Mouse (Mus musculus) midbrain, embryonic 14.5 days (tissue): ENCODE measurements around the gene Olfr1261. TPM values are rescaled to one million over a fixed set of nuclear protein-coding genes. Genes with fewer than 3 reads are reported as not detected.

Source experiments
- ATAC-seq: fragments of 200-750 bp; cut with Nextera tagmentation; 2 replicates; pipeline ENCODE4 v1.8.0; 2017; ENCODE audit warnings: moderate number of reproducible peaks, moderate library complexity; ENCODE audit not compliant: low FRiP score, low TSS enrichment
- DNase-seq: peaks from one replicate; pipeline ENCODE4 v3.0.0-alpha.2; 2015
- H3K27ac ChIP-seq: fragments of 300-500 bp; sonication (generic); replicated peaks from 2 replicates; pipeline ENCODE4 v1.5.1; 2014; ENCODE audit warnings: mild to moderate bottlenecking, low read depth, low read length, moderate library complexity
- H3K27me3 ChIP-seq: fragments of 300-500 bp; sonication (generic); 2 replicates; pipeline ENCODE4 v1.6.1; 2014; ENCODE audit warnings: low read length, control low read depth, mixed read lengths; ENCODE audit not compliant: control insufficient read depth, insufficient read depth
- H3K36me3 ChIP-seq: fragments of 300-500 bp; sonication (generic); 2 replicates; pipeline ENCODE4 v1.6.1; 2014; ENCODE audit warnings: low read length, control low read depth; ENCODE audit not compliant: control insufficient read depth, insufficient read depth
- H3K4me1 ChIP-seq: fragments of 300-500 bp; sonication (generic); 2 replicates; pipeline ENCODE4 v1.6.1; 2014; ENCODE audit warnings: mild to moderate bottlenecking, antibody characterized with exemption, low read length, control low read depth; ENCODE audit not compliant: control insufficient read depth, insufficient read depth
- H3K4me2 ChIP-seq: fragments of 300-500 bp; sonication (generic); 2 replicates; pipeline ENCODE4 v1.6.1; 2014; ENCODE audit warnings: mild to moderate bottlenecking, low read length, moderate library complexity
- H3K4me3 ChIP-seq: fragments of 300-500 bp; sonication (generic); replicated peaks from 2 replicates; pipeline ENCODE4 v1.5.1; 2014; ENCODE audit warnings: low read depth, low read length
- H3K9ac ChIP-seq: fragments of 300-500 bp; sonication (generic); replicated peaks from 2 replicates; pipeline ENCODE4 v1.6.1; 2014; ENCODE audit warnings: mild to moderate bottlenecking, low read length, moderate library complexity
- H3K9me3 ChIP-seq: fragments of 300-500 bp; sonication (generic); 2 replicates; pipeline ENCODE4 v1.6.1; 2016; ENCODE audit warnings: low read length, control low read depth, mixed read lengths; ENCODE audit not compliant: control insufficient read depth
- WGBS: fragments of 180-500 bp; shearing (Covaris S2); extraction: QIAGEN DNeasy Blood & Tissue Kit; methylation state at CpG from one replicate; pipeline ENCODE4 v1.1.7; 2014; 5-methylcytosine and 5-hydroxymethylcytosine counted together
- polyA plus RNA-seq: library from polyadenylated mRNA; unstranded; fragments of >200 nt; fragmentation: Nextera tagmentation; extraction: Ambion mirVana; gene quantifications from 2 replicates; pipeline ENCODE4 v1.2.1, GENCODE M21; 2014

The Olfr1261 gene
- polyA plus RNA-seq: not detected in 2 replicates

DNA sequence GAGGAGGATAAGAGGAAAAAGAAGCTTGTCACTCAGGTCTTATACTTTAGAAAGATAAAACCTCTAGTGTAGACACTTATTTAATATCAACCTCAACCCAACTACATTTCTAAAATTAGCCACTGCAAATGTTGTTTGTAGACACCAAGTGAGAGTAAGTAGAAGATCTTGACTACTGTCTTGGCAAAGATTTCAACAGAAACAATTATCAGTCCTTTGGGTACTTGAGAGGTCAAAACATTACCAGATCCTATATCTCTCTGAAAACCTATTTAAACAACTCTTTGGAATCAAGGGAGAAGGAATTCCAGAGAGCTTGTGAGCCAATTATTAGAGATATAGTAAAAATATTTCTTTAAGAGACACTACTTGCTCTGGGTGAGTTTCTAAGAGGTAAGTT is at the start of gene Olfr1261:
Gene Olfr1261, plus strand, starts transcription at position 301 of the 400 bp plus-strand sequence.
- H3K4me2 ChIP-seq: no peak within 1 kb of the TSS
- DNase-seq (no peak), ATAC-seq (no peak)
- H3K9me3 ChIP-seq: no peaks in the 10 kb centered on the region
- no peaks in the 10 kb centered on the region for H3K36me3 ChIP-seq
- no peaks in the 10 kb centered on the region for H3K4me1 ChIP-seq
- H3K4me3 ChIP-seq: no peak within 1 kb of the TSS
- H3K27ac ChIP-seq: no peak within 1 kb of the TSS
- no peaks in the 10 kb centered on the region for H3K27me3 ChIP-seq
- no peak within 1 kb of the TSS for H3K9ac ChIP-seq

GRCm38 (mm10) chr2:89948564-89948963 is 42.5 kb upstream of the Olfr1261 start, which contains the start of gene Olfr1259:
TSS of gene Olfr1259 (minus strand) at chr2:89948664.
- 89% methylated on average over 5 of the region's 5 CpGs for WGBS
- H3K9ac ChIP-seq: no peak within 1 kb of the TSS
- no peak for DNase-seq
- H3K4me3 ChIP-seq: no peak within 1 kb of the TSS
- H3K4me1 ChIP-seq: no peaks in the 10 kb centered on the region
- H3K4me2 ChIP-seq: no peak within 1 kb of the TSS
- H3K36me3 ChIP-seq: no peaks in the 10 kb centered on the region
- no peaks in the 10 kb centered on the region for H3K27me3 ChIP-seq
- no peaks in the 10 kb centered on the region for H3K9me3 ChIP-seq
- H3K27ac ChIP-seq: no peak within 1 kb of the TSS
- no peak for ATAC-seq

DNA sequence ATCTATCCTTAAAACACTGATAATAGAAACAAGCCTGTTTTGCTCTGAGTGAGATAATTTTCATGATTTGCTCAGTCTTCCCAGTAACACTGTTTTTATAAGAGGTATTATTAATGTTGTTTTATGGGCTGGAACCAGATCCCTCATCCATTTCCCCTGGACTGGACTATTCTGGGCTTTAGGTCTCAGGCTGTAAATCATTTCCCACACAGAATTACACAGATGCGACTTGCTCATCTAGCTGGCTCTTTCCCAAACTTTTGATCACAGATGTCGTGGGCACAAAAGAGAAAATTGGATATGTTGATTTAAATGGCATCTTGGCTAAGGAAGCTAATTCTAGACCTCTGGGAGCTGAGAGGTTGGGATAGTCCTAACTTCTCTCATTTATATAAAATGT is 16.8 kb upstream of the Olfr1261 start, which contains the start of gene Olfr1260:
Gene Olfr1260, plus strand, starts transcription at position 157 of the 400 bp plus-strand sequence.
- Histone ChIP-seq H3K36me3 (no peaks in the 10 kb centered on the region), H3K4me3 (no peak within 1 kb of the TSS), H3K27ac (no peak within 1 kb of the TSS), H3K9ac (no peak within 1 kb of the TSS), H3K4me1 (no peaks in the 10 kb centered on the region), H3K4me2 (no peak within 1 kb of the TSS), H3K9me3 (no peaks in the 10 kb centered on the region), H3K27me3 (no peaks in the 10 kb centered on the region)
- no peak for ATAC-seq
- no peak for DNase-seq
- 74% methylated on average over 2 of the region's 2 CpGs for WGBS

DNA sequence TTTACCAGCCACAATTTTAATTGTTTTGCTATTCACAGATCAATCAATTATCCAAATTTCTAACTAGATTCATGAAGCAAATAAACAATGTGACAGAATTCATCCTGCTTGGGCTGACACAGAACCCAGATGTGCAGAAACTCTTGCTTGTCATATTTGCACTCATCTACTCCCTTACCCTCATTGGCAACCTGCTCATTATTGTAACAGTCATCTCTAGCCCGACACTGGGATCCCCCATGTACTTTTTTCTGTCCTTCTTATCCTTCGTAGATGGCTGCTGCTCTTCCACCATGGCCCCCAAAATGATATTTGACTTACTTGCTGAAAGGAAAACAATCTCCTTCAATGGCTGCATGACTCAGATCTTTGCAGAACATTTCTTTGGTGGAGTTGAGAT is 13.3 kb upstream of the Olfr1261 start:
- no peak overlapping the region for H3K4me2 ChIP-seq
- H3K4me3 ChIP-seq: no peak overlapping the region
- no peaks in the 10 kb centered on the region for H3K36me3 ChIP-seq
- H3K9ac ChIP-seq: no peak overlapping the region
- no peaks in the 10 kb centered on the region for H3K27me3 ChIP-seq
- no peaks in the 10 kb centered on the region for H3K4me1 ChIP-seq
- H3K9me3 ChIP-seq: no peaks in the 10 kb centered on the region
- WGBS: 87% methylated on average over 2 of the region's 2 CpGs
- ATAC-seq (no peak), DNase-seq (no peak)
- H3K27ac ChIP-seq: no peak overlapping the region

- H3K4me1 ChIP-seq: no peaks in the 10 kb centered on the region
- no peak within 1 kb of the TSS for H3K27ac ChIP-seq
- no peak within 1 kb of the TSS for H3K4me3 ChIP-seq
- no peaks in the 10 kb centered on the region for H3K27me3 ChIP-seq
- H3K9ac ChIP-seq: no peak within 1 kb of the TSS
- ATAC-seq: no peak
- H3K9me3 ChIP-seq: no peaks in the 10 kb centered on the region
- DNase-seq: no peak
- no peak within 1 kb of the TSS for H3K4me2 ChIP-seq
- H3K36me3 ChIP-seq: no peaks in the 10 kb centered on the region
Observed at GRCm38 (mm10) chr2:89999845-90000244, 8.8 kb downstream of the Olfr1261 start, which contains the start of gene Olfr1262. TSS of gene Olfr1262 (plus strand) at chr2:90000145.

DNA sequence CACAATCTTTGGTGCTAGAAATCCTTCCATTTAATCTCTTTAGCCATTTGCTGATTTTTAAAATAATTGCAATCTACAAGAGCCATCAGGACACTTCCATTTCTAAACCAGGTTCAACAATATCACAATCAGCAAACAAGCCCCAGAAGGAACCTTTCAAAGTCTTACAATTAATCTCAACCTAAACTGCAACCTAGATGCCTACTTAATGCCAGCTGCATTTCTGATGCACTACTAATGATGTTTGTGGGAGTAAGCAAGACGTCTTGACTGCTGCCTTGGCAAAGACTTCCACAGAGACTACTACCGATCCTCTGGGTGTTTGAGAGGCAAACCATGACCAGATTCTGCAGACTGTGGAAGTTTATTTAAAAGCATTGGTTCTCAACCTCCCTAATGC is 20.8 kb downstream of the Olfr1261 start, which contains the start of gene Olfr1263:
Gene Olfr1263, plus strand, starts transcription at position 301 of the 400 bp plus-strand sequence.
- no peak within 1 kb of the TSS for H3K4me2 ChIP-seq
- no peak within 1 kb of the TSS for H3K27ac ChIP-seq
- H3K36me3 ChIP-seq: no peaks in the 10 kb centered on the region
- no peaks in the 10 kb centered on the region for H3K9me3 ChIP-seq
- no peak for ATAC-seq
- no peak within 1 kb of the TSS for H3K4me3 ChIP-seq
- WGBS: 83% methylated on average over 2 of the region's 2 CpGs
- H3K4me1 ChIP-seq: no peaks in the 10 kb centered on the region
- no peak within 1 kb of the TSS for H3K9ac ChIP-seq
- no peak for DNase-seq
- H3K27me3 ChIP-seq: no peaks in the 10 kb centered on the region

GRCm38 (mm10) chr2:90025477-90025876 is 34.5 kb downstream of the Olfr1261 start, which contains the start of gene Olfr1264:
TSS of gene Olfr1264 (minus strand) at chr2:90025577.
- no peak within 1 kb of the TSS for H3K9ac ChIP-seq
- no peak within 1 kb of the TSS for H3K4me2 ChIP-seq
- H3K4me3 ChIP-seq: no peak within 1 kb of the TSS
- H3K36me3 ChIP-seq: no peaks in the 10 kb centered on the region
- DNase-seq: no peak
- ATAC-seq: no peak
- WGBS: 80% methylated on average over 2 of the region's 2 CpGs
- H3K4me1 ChIP-seq: no peaks in the 10 kb centered on the region
- no peak within 1 kb of the TSS for H3K27ac ChIP-seq
- H3K9me3 ChIP-seq: no peaks in the 10 kb centered on the region
- no peaks in the 10 kb centered on the region for H3K27me3 ChIP-seq

DNA sequence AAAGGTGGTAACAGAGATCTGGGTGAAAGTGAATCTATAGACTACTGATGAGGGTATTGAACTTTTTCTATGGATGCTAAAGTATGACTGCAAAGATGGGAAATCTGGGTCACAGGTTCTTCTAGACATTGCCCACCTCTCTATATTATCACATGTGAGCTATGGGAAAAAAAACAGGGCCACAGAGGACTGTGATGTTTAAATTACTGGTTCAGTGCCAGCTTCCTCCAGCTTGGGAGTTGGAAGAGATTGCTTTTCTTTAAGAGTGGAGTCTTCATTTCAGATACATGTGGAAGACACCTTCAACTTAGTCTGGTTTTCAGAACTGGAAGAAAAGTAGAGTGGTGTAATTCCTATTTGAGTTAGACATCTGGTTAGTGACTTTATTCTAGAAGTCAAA is 44.0 kb downstream of the Olfr1261 start, which contains the start of gene Olfr1265:
Gene Olfr1265, plus strand, starts transcription at position 301 of the 400 bp plus-strand sequence.
- no peak for DNase-seq
- Histone ChIP-seq H3K27me3 (no peaks in the 10 kb centered on the region), H3K9ac (no peak within 1 kb of the TSS), H3K36me3 (no peaks in the 10 kb centered on the region), H3K4me3 (no peak within 1 kb of the TSS), H3K4me2 (no peak within 1 kb of the TSS), H3K4me1 (no peaks in the 10 kb centered on the region), H3K27ac (no peak within 1 kb of the TSS), H3K9me3 (no peaks in the 10 kb centered on the region)
- no peak for ATAC-seq
